Mouse (Mus musculus): ENCODE results near the gene Tmem108. TPM values are rescaled to one million over a fixed set of nuclear protein-coding genes. Genes with fewer than 3 reads are reported as not detected.
A peak's percentile ranks its signal among the peaks of the same experiment; 100 is the strongest.

The Tmem108 gene
- polyA plus RNA-seq, 1 experiment from 2014 or later: 101 TPM

- H3K4me1 ChIP-seq: peaks cover 49% of the 10 kb centered on the region
- 89% methylated on average over 4 of the region's 4 CpGs for WGBS
- no peaks in the 10 kb centered on the region for H3K27me3 ChIP-seq (ENCODE audit: insufficient read depth, poor library complexity, severe bottlenecking)
- no peak overlapping the region for H3K4me3 ChIP-seq
- 0 out of 2 replicates have a peak overlapping the region, but pooled peaks have one; percentile 16 for H3K27ac ChIP-seq
- H3K36me3 ChIP-seq: peaks cover 12% of the 10 kb centered on the region; the same call in 1 of the 2 replicates
- DNase-seq (ENCODE audit: low spot score): no peak
- H3K9me3 ChIP-seq: no peaks in the 10 kb centered on the region
These were observed 46.3 kb downstream of the Tmem108 start for GRCm38 (mm10) chr9:103715352-103715751.

- peak; percentile 68 for DNase-seq (ENCODE audit: low spot score)
- Histone ChIP-seq H3K9me3 (no peaks in the 10 kb centered on the region), H3K4me1 (peaks cover 70% of the 10 kb centered on the region)
These were observed 48.4 kb downstream of the Tmem108 start for GRCm38 (mm10) chr9:103713230-103713629.

GRCm38 (mm10) chr9:103712711-103713110 is 48.9 kb downstream of the Tmem108 start:
- peaks cover 75% of the 10 kb centered on the region for H3K4me1 ChIP-seq
- DNase-seq (ENCODE audit: low spot score): peak; percentile 67
- WGBS: 51% methylated on average over 7 of the region's 7 CpGs
- 0 out of 2 replicates have a peak overlapping the region, but pooled peaks have one; percentile 54 for H3K27ac ChIP-seq
- no peak overlapping the region for H3K4me3 ChIP-seq
- H3K27me3 ChIP-seq (ENCODE audit: insufficient read depth, poor library complexity, severe bottlenecking): no peaks in the 10 kb centered on the region
- H3K36me3 ChIP-seq: 0 out of 2 replicates have a peak, but pooled peaks cover 3% of the 10 kb centered on the region
- H3K9me3 ChIP-seq: no peaks in the 10 kb centered on the region

More at GRCm38 (mm10) chr9:103713230-103713629, 48.4 kb downstream of the Tmem108 start:
- no peak overlapping the region for H3K4me3 ChIP-seq
- WGBS: 69% methylated on average over 4 of the region's 4 CpGs
- H3K27me3 ChIP-seq (ENCODE audit: insufficient read depth, poor library complexity, severe bottlenecking): no peaks in the 10 kb centered on the region
- 0 out of 2 replicates have a peak, but pooled peaks cover 3% of the 10 kb centered on the region for H3K36me3 ChIP-seq
- H3K27ac ChIP-seq: no peak overlapping the region

GRCm38 (mm10) chr9:103709694-103710093 is 51.9 kb downstream of the Tmem108 start:
- H3K27me3 ChIP-seq (ENCODE audit: insufficient read depth, poor library complexity, severe bottlenecking): no peaks in the 10 kb centered on the region
- no peak overlapping the region for H3K4me3 ChIP-seq
- 19% methylated on average over 3 of the region's 3 CpGs for WGBS
- H3K4me1 ChIP-seq: peaks cover 58% of the 10 kb centered on the region
- peak; percentile 69 for DNase-seq (ENCODE audit: low spot score)
- peaks cover 17% of the 10 kb centered on the region for H3K36me3 ChIP-seq
- peak overlapping the region; percentile 56; the same call in 1 of the 2 replicates for H3K27ac ChIP-seq
- H3K9me3 ChIP-seq: no peaks in the 10 kb centered on the region

- no peaks in the 10 kb centered on the region for H3K27me3 ChIP-seq (ENCODE audit: insufficient read depth, poor library complexity, severe bottlenecking)
- peaks cover 19% of the 10 kb centered on the region for H3K36me3 ChIP-seq
- H3K27ac ChIP-seq: peak overlapping the region; percentile 71
These were observed 53.0 kb downstream of the Tmem108 start for GRCm38 (mm10) chr9:103708514-103709173.

GRCm38 (mm10) chr9:103707857-103708256 is 53.8 kb downstream of the Tmem108 start:
- Histone ChIP-seq H3K4me3 (no peak overlapping the region), H3K27ac (peak overlapping the region; percentile 71), H3K36me3 (peaks cover 21% of the 10 kb centered on the region), H3K27me3 (ENCODE audit: insufficient read depth, poor library complexity, severe bottlenecking) (no peaks in the 10 kb centered on the region), H3K9me3 (no peaks in the 10 kb centered on the region), H3K4me1 (peaks cover 56% of the 10 kb centered on the region)
- DNase-seq (ENCODE audit: low spot score): no peak

More at GRCm38 (mm10) chr9:103708514-103709173, 53.0 kb downstream of the Tmem108 start:
- Histone ChIP-seq H3K4me3 (no peak overlapping the region), H3K4me1 (peaks cover 58% of the 10 kb centered on the region), H3K9me3 (no peaks in the 10 kb centered on the region)
- 66% methylated on average over 16 of the region's 16 CpGs for WGBS
- peak; percentile 69 for DNase-seq (ENCODE audit: low spot score)

- Histone ChIP-seq H3K4me1 (peaks cover 49% of the 10 kb centered on the region), H3K9me3 (no peaks in the 10 kb centered on the region), H3K4me3 (no peak overlapping the region), H3K36me3 (peaks cover 26% of the 10 kb centered on the region), H3K27me3 (ENCODE audit: insufficient read depth, poor library complexity, severe bottlenecking) (no peaks in the 10 kb centered on the region), H3K27ac (peak overlapping the region; percentile 53)
- no peak for DNase-seq (ENCODE audit: low spot score)
- 54% methylated on average over 8 of the region's 8 CpGs for WGBS
These were observed 54.4 kb downstream of the Tmem108 start for GRCm38 (mm10) chr9:103707000-103707790.

GRCm38 (mm10) chr9:103705717-103706116 is 55.9 kb downstream of the Tmem108 start:
- H3K4me1 ChIP-seq: peaks cover 48% of the 10 kb centered on the region
- no peaks in the 10 kb centered on the region for H3K27me3 ChIP-seq (ENCODE audit: insufficient read depth, poor library complexity, severe bottlenecking)
- H3K36me3 ChIP-seq: peaks cover 26% of the 10 kb centered on the region
- H3K4me3 ChIP-seq: no peak overlapping the region
- no peak overlapping the region for H3K27ac ChIP-seq
- no peaks in the 10 kb centered on the region for H3K9me3 ChIP-seq
- 83% methylated on average over 4 of the region's 4 CpGs for WGBS
- no peak for DNase-seq (ENCODE audit: low spot score)

GRCm38 (mm10) chr9:103703014-103703413 is 58.6 kb downstream of the Tmem108 start:
- WGBS: 87% methylated on average over 16 of the region's 16 CpGs
- H3K4me3 ChIP-seq: no peak overlapping the region
- no peaks in the 10 kb centered on the region for H3K9me3 ChIP-seq
- H3K36me3 ChIP-seq: peaks cover 35% of the 10 kb centered on the region
- H3K4me1 ChIP-seq: peaks cover 26% of the 10 kb centered on the region
- no peak overlapping the region for H3K27ac ChIP-seq
- DNase-seq (ENCODE audit: low spot score): no peak
- no peaks in the 10 kb centered on the region for H3K27me3 ChIP-seq (ENCODE audit: insufficient read depth, poor library complexity, severe bottlenecking)

- Histone ChIP-seq H3K36me3 (peaks cover 35% of the 10 kb centered on the region), H3K4me1 (peaks cover 22% of the 10 kb centered on the region), H3K27me3 (ENCODE audit: insufficient read depth, poor library complexity, severe bottlenecking) (no peaks in the 10 kb centered on the region), H3K4me3 (no peak overlapping the region), H3K27ac (no peak overlapping the region), H3K9me3 (no peaks in the 10 kb centered on the region)
- WGBS: 88% methylated on average over 5 of the region's 5 CpGs
- DNase-seq (ENCODE audit: low spot score): no peak
These were observed 59.2 kb downstream of the Tmem108 start for GRCm38 (mm10) chr9:103702452-103702851.

- Histone ChIP-seq H3K36me3 (peaks cover 35% of the 10 kb centered on the region), H3K4me1 (peaks cover 22% of the 10 kb centered on the region), H3K9me3 (no peaks in the 10 kb centered on the region), H3K27me3 (ENCODE audit: insufficient read depth, poor library complexity, severe bottlenecking) (no peaks in the 10 kb centered on the region), H3K4me3 (no peak overlapping the region), H3K27ac (no peak overlapping the region)
- 85% methylated on average over 4 of the region's 4 CpGs for WGBS
- DNase-seq (ENCODE audit: low spot score): peak; percentile 63
These were observed 60.2 kb downstream of the Tmem108 start for GRCm38 (mm10) chr9:103701448-103701847.

- peak; percentile 71 for DNase-seq (ENCODE audit: low spot score)
- peaks cover 22% of the 10 kb centered on the region for H3K4me1 ChIP-seq
- no peak overlapping the region for H3K27ac ChIP-seq
- H3K36me3 ChIP-seq: peaks cover 28% of the 10 kb centered on the region
- no peak overlapping the region for H3K4me3 ChIP-seq
- no peaks in the 10 kb centered on the region for H3K27me3 ChIP-seq (ENCODE audit: insufficient read depth, poor library complexity, severe bottlenecking)
- H3K9me3 ChIP-seq: no peaks in the 10 kb centered on the region
- 40% methylated on average over 1 of the region's 1 CpGs for WGBS
These were observed 61.4 kb downstream of the Tmem108 start for GRCm38 (mm10) chr9:103700240-103700639.

- Histone ChIP-seq H3K4me1 (peaks cover 40% of the 10 kb centered on the region), H3K27ac (peak overlapping the region; percentile 24; the same call in 1 of the 2 replicates), H3K4me3 (no peak overlapping the region), H3K27me3 (ENCODE audit: insufficient read depth, poor library complexity, severe bottlenecking) (no peaks in the 10 kb centered on the region), H3K36me3 (peaks cover 15% of the 10 kb centered on the region), H3K9me3 (no peaks in the 10 kb centered on the region)
- WGBS: 75% methylated on average over 6 of the region's 6 CpGs
- peak; percentile 33 for DNase-seq (ENCODE audit: low spot score)
These were observed 64.7 kb downstream of the Tmem108 start for GRCm38 (mm10) chr9:103696967-103697366.
